Mouse (Mus musculus) erythroid progenitor cell, adult 5-6 weeks (primary cell): Measurements from ENCODE around the gene Irs2. TPM values are rescaled to one million over a fixed set of nuclear protein-coding genes. Genes with fewer than 3 reads are reported as not detected.
A peak's percentile ranks its signal among the peaks of the same experiment; 100 is the strongest.

Source experiments
- ATAC-seq: replicated peaks from 2 replicates; pipeline ENCODE4 v1.8.0; 2016; ENCODE audit warnings: moderate number of reproducible peaks, mild to moderate bottlenecking, moderate TSS enrichment, inconsistent platforms; ENCODE audit not compliant: poor library complexity, low FRiP score, severe bottlenecking
- total RNA-seq, 2 experiments: library from RNA; stranded (forward) in 1 of 2; stranded (reverse) in 1 of 2; fragments of 150-400 nt in 1 of 2; fragments of 186-747, 209-891 nt in 1 of 2; gene quantifications; 2 replicates each; pipeline versions ENCODE4 v1.2.3 to v1.2.4; 2015 to 2017; ENCODE audit warnings: low replicate concordance in 2 of 2

The Irs2 gene
- total RNA-seq, 2 experiments from 2014 or later: 9.2 to 13.4 TPM

- ATAC-seq: no peak
Observed at GRCm38 (mm10) chr8:10992081-10992480, 16.2 kb downstream of the Irs2 start.

- 0 out of 2 replicates have a peak, but pooled peaks have one; percentile 28 for ATAC-seq
Observed at GRCm38 (mm10) chr8:10991323-10991722, 16.9 kb downstream of the Irs2 start.

- ATAC-seq: no peak
Observed at GRCm38 (mm10) chr8:10990421-10991110, 17.7 kb downstream of the Irs2 start.

GRCm38 (mm10) chr8:10989946-10990345, 18.3 kb downstream of the Irs2 start:
- ATAC-seq: no peak

- 0 out of 2 replicates have a peak, but pooled peaks have one; percentile 43 for ATAC-seq
Observed at GRCm38 (mm10) chr8:10986638-10987037, 21.6 kb downstream of the Irs2 start.

GRCm38 (mm10) chr8:10985064-10985463, 23.2 kb downstream of the Irs2 start:
- peak; percentile 53; the same call in 1 of the 2 replicates for ATAC-seq

- ATAC-seq: no peak
Observed at GRCm38 (mm10) chr8:10980876-10981275, 27.4 kb downstream of the Irs2 start.

GRCm38 (mm10) chr8:10979916-10980315, 28.3 kb downstream of the Irs2 start:
- no peak for ATAC-seq

- no peak for ATAC-seq
Observed at GRCm38 (mm10) chr8:10979196-10979794, 29.0 kb downstream of the Irs2 start.

- no peak for ATAC-seq
Observed at GRCm38 (mm10) chr8:10978377-10978776, 29.9 kb downstream of the Irs2 start.

GRCm38 (mm10) chr8:10977742-10978376, 30.4 kb downstream of the Irs2 start:
- no peak for ATAC-seq

- no peak for ATAC-seq
Observed at GRCm38 (mm10) chr8:10974659-10975058, 33.6 kb downstream of the Irs2 start.

- no peak for ATAC-seq
Observed at GRCm38 (mm10) chr8:10974126-10974525, 34.1 kb downstream of the Irs2 start.

GRCm38 (mm10) chr8:10972851-10973452, 35.3 kb downstream of the Irs2 start:
- ATAC-seq: no peak

GRCm38 (mm10) chr8:10971984-10972383, 36.3 kb downstream of the Irs2 start:
- no peak for ATAC-seq

GRCm38 (mm10) chr8:10971509-10971908, 36.7 kb downstream of the Irs2 start:
- ATAC-seq: no peak

- no peak for ATAC-seq
Observed at GRCm38 (mm10) chr8:10970496-10971456, 37.5 kb downstream of the Irs2 start.

GRCm38 (mm10) chr8:10968687-10969086, 39.6 kb downstream of the Irs2 start:
- ATAC-seq: no peak

- no peak for ATAC-seq
Observed at GRCm38 (mm10) chr8:10965401-10966117, 42.7 kb downstream of the Irs2 start.
